Mouse (Mus musculus): ENCODE data around the gene Gnb1. TPM values are rescaled to one million over a fixed set of nuclear protein-coding genes. Genes with fewer than 3 reads are reported as not detected.

The Gnb1 gene
- total RNA-seq, 2 experiments from 2014 or later = 444 to 453 TPM

DNA sequence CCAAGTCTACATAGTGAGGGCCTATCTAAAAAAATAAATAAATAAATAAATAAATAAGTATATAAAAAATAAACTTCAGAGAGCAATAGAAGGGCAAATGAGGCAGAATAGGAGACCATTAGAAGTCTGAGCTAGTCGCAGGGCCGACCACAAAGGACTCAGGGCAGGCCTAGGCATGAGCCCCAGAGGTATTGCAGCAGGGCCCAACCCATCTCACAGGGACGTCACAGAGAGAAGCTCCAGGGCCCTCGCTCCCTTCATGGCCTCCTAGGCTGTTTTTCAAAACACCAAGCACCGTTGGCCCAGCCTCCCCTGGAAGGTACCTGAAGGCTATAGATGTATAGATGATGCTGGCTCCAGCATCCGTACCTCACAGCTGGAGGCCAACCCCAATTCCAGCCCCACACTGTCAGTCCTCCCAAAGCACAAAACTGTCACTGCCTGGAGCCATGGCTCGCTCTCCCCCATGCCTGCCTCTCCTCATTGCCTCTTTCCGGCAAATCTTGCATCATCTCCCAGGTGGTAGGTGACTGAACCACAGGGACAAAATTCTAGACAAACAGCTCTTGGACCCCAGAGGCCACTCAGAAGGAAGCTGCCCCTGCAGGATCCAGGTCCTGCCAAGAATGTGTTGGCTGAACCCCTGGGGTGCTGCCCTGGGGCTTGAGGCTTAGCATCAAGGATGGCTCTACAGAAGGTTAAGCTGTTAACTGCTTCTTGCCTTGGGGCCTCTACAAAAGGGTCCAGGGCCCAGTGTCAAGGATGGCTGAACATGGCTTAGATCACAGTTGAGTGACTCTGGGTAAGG, 8.2 kb upstream of the Gnb1 start:
- DNase-seq = no peak

DNA sequence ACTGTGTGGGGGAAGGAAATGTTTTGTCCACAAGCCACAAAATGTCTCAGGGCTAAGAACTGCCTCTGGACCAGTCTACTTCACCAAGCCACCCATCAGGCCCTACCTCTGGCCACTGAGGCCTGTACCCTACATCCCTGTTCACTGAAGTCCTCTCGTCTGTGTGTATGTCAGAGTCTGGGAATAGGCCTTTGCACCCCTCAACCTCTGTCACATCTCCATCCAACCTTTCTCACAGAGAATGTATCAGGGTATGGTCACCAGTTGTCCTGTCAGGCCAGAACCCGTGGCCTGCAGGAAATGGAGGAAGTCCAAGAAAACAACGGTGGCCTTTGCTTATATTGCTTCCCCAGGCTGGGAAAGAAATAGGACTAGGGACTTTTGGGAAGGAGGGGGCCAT, 5.6 kb upstream of the Gnb1 start:
- no peak for DNase-seq

DNA sequence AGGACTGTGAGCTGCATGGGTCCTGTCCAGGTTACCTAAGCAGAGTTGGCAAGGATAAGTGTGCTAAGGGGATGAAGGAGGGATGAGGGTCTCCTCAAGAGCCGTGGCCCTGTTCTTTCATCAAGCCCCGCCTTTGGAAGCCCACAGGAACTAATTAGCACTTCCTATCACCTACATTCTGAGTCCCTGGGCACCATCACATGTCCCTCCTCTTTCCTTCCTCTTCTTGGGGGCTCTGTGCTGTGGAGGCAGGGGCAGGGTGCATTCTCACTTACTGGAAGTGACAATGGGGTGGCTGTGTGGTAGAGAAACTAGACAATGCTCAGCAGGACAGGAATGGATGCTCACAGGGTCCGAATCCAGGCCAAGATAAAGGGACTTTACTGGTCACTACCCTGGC, 3.4 kb upstream of the Gnb1 start:
- no peak for DNase-seq

DNA sequence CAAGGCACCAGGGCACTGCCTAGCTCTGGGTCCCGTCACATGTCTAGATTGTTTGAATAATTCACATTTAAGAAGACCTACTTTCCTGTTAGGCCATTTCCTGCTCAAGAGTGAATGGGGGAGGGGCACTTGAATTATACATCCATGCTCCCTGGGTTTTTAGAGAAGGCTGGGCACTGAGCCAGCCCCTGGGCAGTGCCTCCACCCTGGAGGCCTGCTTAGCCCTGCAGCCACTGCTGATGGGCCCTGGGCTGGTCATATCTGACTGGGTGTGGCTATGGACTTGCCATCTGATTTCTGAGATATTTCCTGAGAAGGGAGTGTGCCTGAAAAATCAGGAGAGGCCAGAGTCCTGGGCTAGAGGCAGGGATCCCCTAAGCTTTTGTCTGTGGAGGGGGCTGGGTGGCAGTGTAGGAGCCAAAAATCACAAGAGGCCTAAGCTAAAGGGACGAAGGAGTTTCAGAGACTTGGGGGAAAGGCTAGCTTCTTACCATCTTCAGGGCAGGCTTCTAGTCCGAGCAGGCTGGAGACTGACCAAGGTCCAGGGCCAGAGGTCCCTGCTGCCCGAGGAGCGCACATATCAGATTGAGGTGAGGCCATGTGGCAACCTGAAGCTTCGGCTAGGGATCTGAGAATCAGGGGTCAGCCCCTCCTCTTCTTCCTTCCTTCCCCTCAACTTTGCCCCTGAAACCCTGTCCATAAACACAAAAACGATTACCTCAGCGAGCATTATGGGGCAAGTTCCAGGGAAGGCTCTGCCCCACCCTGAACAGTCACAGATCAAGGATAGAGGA, 2.7 kb upstream of the Gnb1 start:
- peak; percentile 72 to 84 for DNase-seq

DNA sequence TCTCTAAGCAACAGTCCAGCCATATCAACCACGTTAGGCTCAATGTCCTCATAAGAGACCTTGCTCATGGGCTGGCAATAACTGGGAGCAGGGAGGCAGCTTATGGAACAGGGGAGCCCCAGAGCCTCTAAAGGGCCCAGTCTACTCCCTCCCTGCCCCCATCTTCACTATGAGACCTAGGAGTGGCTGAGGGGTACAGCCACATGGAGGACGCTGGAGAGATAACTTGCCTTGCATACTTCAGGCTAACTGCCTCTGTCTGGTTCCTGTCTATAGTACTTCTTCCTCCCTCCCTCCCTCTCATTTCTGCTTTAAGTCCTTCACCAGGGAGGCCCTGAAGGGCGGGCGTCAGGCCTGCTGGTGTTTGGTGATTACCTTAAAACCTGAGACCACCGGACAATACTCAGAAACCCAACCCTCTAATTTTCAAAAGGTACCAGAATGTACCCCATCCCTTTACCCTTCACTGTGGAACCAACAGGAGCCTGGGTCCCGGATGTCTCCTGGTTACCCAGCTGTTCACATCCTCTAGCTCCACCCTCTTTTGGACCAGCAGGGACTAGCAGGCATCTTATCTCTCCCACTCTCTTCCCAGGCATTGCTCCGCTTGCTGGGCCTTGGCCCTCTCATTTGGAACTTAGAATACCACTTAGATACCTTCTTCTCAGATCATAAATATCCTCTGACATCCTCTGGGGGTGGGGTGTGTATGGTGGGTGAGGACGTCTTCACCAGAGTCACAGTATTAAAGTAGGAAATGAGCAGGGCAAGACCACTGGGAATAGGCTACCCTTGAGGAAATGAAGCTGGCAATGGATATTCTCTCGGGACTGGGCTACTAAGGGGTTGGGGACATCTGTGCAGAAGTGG, 1.8 kb upstream of the Gnb1 start:
- DNase-seq = no peak

DNA sequence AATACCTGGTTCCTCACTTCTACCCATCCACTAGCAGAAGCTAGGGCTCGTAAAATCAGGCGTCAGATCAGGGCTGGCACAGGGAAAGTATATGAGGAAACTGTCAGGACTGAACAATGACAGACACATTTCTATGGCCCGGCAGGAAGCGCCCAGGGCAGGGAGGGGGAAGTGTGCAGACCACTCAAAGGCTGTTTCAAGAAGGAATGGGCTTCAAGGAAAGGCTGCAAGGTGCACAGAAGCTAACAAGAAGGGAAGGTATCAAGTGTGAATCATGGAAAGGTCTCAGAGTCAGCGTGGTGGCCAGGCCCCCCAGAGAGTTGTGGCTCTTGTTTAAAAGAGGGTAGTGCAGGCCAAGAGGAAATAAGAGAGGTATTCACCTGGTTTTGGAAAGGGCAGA, 705 bp upstream of the Gnb1 start:
- DNase-seq = no peak

DNA sequence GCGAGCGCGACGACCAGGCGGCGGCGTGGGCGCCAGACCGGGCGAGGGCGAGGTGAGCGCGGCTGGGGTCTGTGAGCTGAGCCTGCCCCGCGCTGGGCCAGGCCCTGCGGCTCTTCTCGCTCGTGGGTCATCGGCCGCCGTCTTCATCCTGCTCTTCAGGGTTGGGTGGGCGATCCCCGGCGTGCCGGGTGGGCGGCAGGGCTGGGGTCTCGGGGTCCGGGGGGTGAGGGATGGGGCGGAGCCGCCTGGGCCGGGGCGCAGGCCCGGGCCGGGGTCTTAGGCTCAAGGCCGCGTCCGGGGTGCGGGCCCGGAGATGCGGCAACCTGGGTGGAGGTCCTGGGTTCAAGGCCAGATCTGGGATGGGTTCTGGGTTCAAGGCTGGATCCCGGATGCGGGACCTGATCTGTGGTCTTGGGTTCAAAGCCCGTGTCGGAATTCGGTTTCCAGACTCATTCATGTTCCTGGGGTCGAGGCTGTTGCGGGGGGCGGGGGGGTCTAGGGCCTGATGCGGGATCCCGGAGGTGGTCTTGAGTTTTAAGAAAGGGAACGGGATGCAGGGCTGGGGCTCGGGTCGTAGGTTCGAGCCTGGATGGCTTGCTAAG, 469 bp downstream of the Gnb1 start:
- DNase-seq = no peak

DNA sequence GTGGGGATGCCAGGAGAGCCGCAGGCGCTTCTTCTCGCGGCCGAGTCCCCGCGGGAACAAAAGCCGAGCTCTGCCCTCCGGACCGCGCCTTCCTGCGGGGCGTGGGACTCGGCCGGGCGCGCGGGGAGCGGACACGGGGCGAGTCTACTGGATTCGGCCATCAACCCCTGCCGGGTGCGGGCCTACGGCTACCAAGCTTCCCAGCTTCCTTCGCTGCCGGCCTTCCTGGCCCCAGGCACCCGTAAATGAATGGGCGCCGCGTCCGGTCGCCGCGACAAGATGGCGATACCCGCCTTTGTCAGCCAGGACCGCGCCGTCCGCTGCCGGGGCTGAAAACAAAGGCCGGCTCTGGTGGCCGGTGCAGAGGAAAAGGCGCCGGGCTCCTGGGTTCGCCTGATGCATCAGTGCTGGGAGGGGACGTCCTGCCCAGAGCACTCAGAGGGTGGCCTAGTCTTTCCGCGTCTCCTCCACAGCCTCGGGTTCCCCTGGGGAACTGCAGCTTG, 1.0 kb downstream of the Gnb1 start:
- peak; percentile 71 to 80 for DNase-seq

DNA sequence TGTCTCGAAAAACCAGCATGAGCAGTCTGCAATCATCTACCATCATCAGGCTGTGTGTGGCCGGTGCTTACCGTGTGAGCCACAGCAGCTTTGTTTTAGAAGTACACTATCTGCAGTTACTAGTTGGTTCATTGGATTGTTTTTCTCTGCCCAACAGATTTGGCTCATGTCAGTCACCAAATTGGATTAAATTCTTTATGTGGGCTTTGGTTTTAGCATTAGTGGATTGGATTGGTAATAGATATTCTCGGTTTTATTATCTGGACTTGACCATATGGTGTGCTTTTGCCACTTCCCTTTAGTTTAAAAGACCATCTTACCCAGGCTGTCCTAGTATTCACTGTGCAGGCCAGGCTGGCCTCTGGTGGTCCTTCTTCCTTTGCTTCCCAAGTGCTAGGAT, 3.7 kb downstream of the Gnb1 start:
- DNase-seq = no peak

DNA sequence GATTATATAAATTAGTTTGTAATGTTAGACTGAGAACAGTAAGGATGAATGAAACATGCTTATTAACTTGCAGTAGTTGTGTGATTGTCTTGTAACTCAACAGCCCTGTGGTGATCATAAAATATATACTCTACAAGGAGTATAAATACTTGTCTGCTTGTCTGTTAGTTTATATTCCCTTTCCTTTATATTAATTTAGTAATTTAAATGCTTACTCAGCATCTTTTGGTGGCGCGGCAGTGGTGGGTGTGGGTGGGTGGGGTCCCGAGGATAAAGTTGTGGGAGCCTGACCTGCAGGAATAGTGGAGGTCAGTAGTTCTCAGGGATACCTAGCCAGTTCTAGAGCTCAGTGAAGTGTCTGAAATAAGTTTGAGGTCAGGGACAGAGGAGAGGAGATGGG, 6.8 kb downstream of the Gnb1 start:
- DNase-seq = no peak

DNA sequence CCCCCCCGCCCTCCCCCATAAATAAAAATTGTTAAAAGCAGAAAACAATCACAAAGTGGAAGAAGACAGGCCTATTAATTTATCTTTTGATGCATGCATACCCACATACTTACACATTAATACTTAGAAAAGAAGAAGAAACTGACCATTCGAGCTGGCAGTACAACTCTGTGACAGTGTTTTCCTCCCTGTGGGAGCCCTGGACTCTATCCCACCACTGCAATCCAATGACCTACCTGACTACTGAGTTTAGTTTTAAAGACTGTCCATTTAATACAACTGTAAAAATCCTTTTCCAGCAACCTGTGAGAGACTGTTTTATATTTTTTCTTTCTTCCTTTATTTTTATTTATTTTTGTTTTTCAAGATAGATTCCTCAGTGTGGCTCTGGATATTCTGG, 10.0 kb downstream of the Gnb1 start:
- no peak for DNase-seq

DNA sequence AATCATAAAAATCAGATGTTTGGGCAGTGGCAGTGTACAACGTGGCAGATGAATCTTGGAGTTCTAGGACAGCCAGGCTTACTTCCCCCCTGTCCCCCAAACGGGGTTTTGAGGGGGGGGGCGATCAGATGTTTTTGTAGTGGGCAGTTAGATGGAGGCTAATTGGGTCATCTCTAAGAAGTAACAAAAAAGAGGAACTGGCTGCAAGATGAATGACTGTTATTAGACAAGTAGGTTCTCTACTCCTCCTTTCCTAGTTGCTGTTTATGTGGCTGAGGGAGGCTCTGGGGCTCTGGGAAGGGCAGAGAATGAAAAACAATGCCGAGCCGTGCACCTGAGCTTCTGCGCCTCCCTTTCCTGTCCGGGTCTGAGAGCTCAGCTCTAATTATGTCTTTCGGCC, 13.9 kb downstream of the Gnb1 start:
- DNase-seq = no peak

DNA sequence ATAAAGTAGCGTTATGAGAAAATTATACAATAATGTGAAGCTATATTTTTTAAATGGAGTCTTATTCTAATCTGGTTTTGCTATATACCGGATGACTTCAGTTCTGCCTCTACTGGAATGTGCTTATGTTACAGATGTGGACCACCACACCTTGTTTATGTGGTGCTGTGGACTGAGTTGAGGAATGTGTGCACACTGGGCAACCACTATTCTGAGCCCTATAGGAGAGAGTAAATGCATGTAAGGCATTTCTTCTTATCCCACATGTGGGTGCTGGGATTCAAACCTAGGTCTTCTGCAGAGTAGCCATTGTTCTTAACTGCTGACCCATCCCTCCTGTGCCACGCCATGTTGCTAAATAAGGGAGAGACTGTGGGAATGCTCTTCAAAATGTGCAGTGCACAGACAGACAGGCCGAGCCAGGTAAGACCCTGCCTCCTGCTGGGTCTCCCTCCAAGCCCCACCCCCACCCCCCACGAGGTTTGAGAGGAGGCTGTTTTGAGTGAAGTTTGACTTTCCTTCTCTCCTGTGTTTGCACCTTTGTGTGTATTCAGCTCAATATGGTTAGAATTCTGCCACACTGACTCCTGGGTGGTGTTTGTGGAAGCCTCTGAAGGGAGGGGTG, 14.6 kb downstream of the Gnb1 start:
- no peak for DNase-seq

DNA sequence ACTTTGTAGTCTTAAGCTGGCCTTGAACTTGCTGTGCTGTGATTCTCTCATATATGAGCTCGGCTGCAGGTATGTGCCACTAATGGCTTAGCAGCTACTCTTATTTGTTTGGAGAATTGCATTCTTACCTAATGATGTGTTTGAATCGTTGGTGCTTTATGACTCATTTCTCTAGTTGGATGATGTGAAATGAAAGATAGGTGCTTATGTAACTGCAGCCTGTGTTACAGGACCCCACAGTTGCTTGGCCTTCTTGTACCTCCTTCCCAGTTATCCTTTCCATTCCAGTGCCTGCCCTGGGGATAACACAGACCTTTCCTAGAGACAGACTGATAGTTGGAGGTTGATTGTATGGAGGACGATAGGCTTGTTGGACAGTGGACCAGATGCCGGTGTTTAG, 17.5 kb downstream of the Gnb1 start:
- DNase-seq = no peak

DNA sequence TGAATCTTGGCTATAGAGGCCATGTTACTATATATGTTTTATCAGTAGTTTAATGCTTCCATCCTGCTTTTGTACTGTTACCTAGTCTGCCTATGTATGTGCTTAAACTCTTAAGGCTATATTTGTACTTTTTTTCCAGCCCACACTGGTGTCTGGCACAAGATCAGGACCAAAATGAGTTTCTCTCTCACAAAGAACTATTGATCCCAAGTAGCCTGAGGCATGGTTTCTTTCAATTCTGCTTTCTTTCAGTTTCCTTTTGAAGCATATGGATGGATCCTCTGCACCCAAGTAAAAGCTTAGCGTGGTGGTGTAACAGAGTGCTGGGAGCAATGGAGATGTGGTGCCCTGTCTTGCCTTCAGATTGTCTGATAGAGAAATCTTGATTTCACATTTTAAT, 19.8 kb downstream of the Gnb1 start:
- DNase-seq = no peak

DNA sequence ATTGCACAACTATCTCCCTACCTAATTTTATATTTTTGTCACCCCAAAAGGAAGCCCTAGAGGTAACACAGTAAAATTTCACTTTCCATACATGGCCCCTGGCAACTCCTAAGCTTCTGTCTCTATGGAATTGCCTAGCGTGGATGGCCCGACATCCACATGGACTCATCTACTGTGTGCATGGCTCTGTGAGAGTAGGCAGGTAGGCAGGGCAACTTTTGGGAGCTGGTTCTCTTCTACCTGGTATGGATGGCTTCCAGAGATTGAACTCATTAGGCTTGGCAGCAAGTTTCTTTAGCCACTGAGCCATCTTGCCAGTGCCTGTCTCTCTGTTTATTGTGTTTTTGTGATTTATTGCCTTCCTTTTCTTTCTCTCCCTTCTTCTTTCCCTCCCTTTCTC, 23.6 kb downstream of the Gnb1 start:
- DNase-seq = no peak

DNA sequence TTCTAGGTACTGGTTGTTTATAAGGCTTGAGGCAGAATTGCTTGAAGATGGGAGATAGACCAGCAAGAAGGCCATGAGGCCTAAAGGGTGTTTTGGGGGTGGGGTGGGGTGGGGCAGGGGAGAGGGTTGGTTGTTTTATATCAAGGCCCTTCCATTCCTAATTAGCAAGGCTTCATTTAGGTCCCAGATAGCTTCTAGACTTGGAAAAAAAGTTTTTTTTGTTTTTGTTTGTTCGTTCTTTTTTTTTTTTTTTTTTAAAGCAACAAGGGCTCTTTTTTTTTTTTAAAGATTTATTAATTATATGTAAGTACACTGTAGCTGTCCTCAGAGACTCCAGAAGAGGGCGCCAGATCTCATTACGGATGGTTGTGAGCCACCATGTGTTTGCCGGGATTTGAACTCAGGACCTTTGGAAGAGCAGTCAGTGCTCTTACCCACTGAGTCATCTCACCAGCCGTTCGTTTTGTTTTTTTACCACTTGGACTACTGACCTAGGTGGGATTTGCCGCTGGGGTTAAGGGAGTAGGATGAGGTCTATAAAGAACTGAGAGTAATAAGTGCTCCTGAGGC, 26.9 kb downstream of the Gnb1 start:
- no peak for DNase-seq

DNA sequence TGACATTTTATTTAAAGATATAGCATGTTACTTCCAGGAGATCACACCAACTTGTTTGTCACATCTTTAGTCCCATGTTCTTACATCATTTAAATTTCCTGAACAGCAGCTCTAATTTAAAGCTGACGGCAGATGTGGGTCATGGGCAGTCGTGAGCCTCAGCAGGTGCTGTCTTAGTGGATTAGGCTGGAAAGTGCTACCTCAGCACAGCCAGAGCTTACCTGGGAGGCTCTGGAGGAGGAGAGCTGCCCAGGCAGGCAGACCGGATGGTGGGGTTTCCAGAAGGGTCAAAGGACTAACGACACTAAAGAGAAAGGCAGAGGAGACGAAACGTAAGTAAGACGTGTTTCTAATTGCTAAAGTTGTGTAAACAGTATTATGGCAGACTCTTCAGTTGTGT, 31.2 kb downstream of the Gnb1 start:
- no peak for DNase-seq

DNA sequence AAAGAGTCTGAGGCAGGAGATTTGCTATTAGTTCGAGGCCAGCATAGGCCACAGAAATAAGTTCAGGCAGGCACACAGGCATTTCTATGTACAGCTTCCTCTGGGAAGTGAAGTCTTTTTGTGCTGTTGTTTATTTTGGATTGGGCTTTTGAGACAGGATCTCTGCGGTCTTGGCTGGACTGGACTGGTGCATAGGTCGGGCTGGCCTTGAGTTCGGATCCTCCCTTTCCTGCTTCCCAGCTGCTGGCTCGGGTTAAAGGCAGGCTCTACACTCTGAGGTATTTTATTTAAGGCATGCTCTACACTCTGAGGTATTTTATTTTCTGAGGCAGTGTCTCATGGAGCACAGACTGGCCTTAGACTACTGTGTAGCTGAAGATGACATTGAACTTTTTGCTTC, 34.6 kb downstream of the Gnb1 start:
- DNase-seq = peak; percentile 58 to 59

DNA sequence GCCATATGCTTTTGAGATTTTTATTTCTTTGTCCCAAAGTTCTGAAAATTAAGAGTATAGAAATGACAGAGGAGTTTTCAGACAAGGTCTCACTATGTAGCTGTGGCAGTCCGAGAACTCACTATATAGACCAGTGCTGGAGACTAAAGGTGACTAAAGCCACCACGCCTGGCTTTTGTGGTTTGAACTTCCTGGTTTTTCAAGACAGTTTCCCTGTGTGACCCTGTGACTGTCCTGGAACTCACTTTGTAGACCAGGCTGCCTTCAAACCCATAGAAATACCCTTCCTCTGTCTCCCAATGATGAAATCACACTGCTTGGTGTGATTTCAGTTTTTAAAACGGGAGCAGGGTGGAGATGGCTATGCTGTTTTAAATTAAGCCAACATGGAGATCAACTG, 38.1 kb downstream of the Gnb1 start:
- DNase-seq = no peak

DNA sequence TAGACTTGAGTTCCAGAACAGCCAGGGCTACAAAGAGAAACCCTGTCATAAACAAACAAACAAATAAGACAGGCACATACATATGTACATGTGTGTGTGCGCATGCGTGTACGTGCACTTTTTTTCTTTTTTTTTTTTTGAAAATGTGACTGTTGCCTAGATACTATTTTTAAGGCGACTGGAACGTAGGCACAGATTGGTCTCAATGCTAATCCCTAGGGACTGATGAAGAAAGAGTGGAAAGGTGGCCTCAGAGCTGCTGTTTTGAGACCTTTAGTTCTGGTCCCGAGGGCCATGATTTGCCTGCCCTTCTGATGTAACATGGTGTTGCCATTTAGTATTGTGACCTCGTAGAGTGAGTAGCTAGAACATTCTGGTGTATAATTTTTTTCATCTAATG, 58.8 kb downstream of the Gnb1 start:
- DNase-seq = no peak
